Mouse (Mus musculus) liver, embryonic 14.5 days (tissue): ENCODE measurements around the gene Hspa4.

Experiments
- CTCF ChIP-seq: IDR thresholded peaks from 2 replicates; pipeline ENCODE4 v1.5.1; 2016; ENCODE audit warnings: antibody characterized with exemption, low read depth, control low read depth
- EP300 ChIP-seq: IDR thresholded peaks from 2 replicates; pipeline ENCODE4 v1.6.1; 2016; ENCODE audit warnings: antibody characterized with exemption, low read depth

DNA sequence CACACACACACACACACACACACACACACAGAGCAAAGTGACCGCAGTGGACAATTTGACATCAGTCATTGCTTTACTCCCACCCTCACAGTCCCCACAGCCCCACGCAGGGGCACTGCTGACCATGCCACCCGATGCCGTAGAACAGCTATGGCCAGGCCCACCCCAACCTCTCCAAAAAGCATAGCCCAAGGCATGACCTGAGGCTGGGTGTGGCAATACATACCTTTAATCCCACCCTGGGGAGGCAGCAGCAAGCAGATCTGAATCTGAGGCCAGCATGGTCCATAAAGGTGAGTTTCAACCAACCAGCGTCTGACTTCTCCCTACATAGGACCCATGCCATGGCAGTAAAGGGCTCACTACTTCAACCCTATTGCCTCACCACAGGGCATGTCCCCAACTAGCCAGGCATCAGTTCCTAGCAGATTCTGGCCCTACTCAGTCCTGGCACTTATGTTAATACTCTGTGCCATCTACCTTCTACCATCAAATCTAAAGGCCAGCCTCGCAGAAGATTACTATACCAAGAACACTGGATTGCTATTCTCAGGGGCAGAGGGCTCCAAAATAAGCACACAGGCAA lies 41.1 kb downstream of the Hspa4 start:
- TF ChIP-seq CTCF = no peak
- TF ChIP-seq EP300 = no peak
